Mouse (Mus musculus) gastrocnemius, postnatal 36 days (tissue): ENCODE measurements at regions not wholly inside any gene's neighbourhood (a gene's known extent, or its start where the extent isn't known, plus 50 kb on each side); places are given as distances from the start of the nearest gene placed in this dataset.

Source experiments
- DNase-seq, 2 experiments: peaks; one replicate each; pipeline ENCODE4 v3.0.0; 2022
- intact Hi-C: fragments of 180-260 bp; cut with DNase I; formaldehyde crosslinking; loops from one replicate; pipeline ENCODE4 v1.15.1; 2025

DNA sequence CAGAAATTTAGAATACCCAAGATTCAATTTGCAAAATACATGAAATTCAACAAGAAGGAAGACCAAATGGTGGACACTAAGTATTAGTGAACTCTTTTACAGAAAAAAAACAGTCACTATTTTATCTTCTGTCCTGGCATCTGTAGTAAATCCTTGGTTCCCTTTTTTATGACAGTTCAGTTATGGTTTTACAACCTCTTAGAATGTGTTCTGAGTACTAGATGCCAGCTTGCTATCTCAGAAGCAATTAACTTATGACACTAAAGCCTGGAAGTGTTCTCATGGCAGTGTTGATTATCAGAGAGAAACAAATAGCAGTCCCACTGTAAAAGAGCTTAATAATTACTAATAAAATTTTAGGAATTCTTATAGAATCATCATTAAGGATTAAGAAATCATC, 811.2 kb upstream of the Cox7c start:
- intact Hi-C loops, result no loop called here
- no peak for DNase-seq

DNA sequence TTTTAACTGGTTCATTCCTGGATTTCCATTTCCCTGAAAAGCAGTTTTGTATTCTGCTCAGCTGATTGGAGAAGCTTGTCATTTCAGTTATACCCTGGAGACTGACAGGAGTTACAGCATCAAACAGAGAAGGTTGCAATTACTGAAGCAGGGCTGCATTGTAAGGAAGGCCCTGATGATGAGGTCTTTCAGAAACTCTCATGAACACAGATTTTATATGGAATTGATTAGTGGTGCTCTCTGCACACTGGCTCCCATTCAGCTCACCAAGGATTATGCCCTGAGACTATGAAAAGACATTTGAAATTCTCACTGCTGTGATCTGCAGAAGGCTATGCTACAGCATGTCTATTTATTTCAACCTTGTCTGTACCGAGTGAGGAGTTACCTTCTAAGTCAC, 794.2 kb upstream of the Cox7c start:
- intact Hi-C loops, result loop anchor here (2.0 kb wide), 1 partner anchor 52 kb away; no protein-coding TSS in a partner anchor
- DNase-seq, result no peak
